Mouse (Mus musculus): ENCODE measurements around the gene Uqcrc2. TPM values are rescaled to one million over a fixed set of nuclear protein-coding genes. Genes with fewer than 3 reads are reported as not detected.

Gene Uqcrc2
- total and polyA plus RNA-seq, 3 experiments, result 155 to 318 (median 237) TPM

DNA sequence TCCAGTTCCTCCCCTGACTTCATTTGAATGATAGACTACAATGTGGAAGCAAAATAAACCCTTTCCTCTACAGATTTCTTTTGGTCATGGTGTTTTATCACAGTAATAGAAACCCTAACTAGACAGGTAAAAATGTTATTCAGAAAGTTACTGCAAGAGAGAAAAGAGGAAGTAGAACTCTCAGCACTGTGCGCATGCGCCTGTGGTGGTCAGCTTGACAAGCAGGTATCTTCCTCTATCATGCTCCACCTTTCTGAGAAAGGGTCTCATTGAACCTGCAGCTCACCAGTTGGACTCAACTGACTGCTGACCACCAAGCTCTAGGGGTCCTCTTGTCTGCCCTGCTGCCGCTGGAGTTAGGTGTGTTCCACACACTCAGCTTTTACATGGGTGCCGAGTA lies 27.1 kb downstream of the Uqcrc2 start:
- DNase-seq (ENCODE audit: extremely low read depth), result peak; percentile 56
- Histone ChIP-seq H3K36me3 (replicated peaks in 1 of 2; ENCODE audit: control insufficient read depth in 1 of 2, insufficient read depth in 1 of 2, low read length in 1 of 2) (peaks cover 27 to 44% of the 10 kb centered on the region in 2 experiments), H3K9ac (ENCODE audit: insufficient read depth, low read depth) (no peak overlapping the region), H3K4me3 (replicated peaks in 1 of 3; ENCODE audit: low read depth in 2 of 3, low read length in 2 of 3, poor library complexity in 1 of 3) (no peak overlapping the region), H3K9me3 (replicated peaks; ENCODE audit: low read length) (no peaks in the 10 kb centered on the region), H3K79me2 (replicated peaks; ENCODE audit: control insufficient read depth, extremely low read depth, insufficient read depth, poor library complexity, severe bottlenecking) (no peaks in the 10 kb centered on the region), H3K4me2 (ENCODE audit: insufficient read depth, low read depth, poor library complexity, severe bottlenecking) (no peak overlapping the region), H3K4me1 (ENCODE audit: control insufficient read depth in 1 of 2, insufficient read depth in 2 of 2) (peaks cover 0 to 9% of the 10 kb centered on the region in 2 experiments; a peak in 2 of 4 replicates), H3K27ac (ENCODE audit: insufficient read depth, low read depth) (no peak overlapping the region), H3K27me3 (replicated peaks) (no peaks in the 10 kb centered on the region)
- dilution Hi-C loops (cut with MboI; ENCODE audit: extremely low pct_ligation_motif_present, extremely low pct_unique_long_range_greater_than_20kb, low sequenced_read_pairs), result no loop called here
- in situ Hi-C loops (cut with MboI; ENCODE audit: low pct_ligation_motif_present, low pct_unique_long_range_greater_than_20kb, low sequenced_read_pairs), result no loop called here
- TF ChIP-seq PAX5 (IDR thresholded peaks at IDR 0.05; ENCODE audit: low read length) (no peak), NRF1 (IDR thresholded peaks at IDR 0.05; ENCODE audit: low read depth, low read length) (peak; percentile 85)

DNA sequence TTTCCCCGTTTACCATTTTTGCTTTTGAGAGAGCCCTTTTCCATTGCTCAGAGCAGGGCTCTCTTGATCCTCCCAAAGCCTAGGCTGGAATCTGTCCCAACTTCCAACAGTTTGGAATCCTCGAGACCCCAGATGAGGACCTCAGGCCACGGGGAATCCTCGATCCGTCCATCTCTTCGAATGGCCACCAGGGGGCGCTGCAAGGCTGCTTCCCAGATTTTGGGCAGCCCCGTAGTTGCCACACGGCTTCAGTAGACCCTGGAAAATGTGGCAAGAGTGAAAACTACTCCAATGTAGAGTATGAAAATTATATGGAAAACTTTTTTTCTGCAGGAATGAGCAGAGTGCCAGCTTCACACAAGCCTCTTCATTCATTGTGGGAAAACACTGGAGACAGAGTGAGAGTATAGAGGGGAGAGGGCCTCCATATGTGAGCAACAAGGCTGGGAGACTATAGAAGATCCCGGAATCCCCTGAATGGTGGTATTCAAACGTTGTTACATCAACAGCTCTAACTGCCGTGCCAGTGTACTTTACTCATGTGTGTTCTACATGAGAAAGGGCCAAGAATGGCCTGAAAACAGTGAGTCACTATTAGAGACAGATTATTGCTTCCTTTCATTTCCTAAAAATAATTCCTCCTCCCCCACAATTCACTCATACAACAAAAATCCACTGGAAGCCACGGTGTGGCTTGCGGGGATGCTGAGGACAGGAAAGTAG lies 35.3 kb downstream of the Uqcrc2 start, which contains the start of gene Pdzd9:
Gene Pdzd9 (minus strand): TSS at position 191 of the 723 bp plus-strand sequence.
- in situ Hi-C loops (cut with MboI; ENCODE audit: low pct_ligation_motif_present, low pct_unique_long_range_greater_than_20kb, low sequenced_read_pairs) (loop anchor here (5.0 kb wide), 3 partner anchors 57 to 157 kb away; no protein-coding TSS in a partner anchor), dilution Hi-C loops (cut with MboI; ENCODE audit: extremely low pct_ligation_motif_present, extremely low pct_unique_long_range_greater_than_20kb, low sequenced_read_pairs) (no loop called here)
- H3K4me3 ChIP-seq (replicated peaks in 1 of 3; ENCODE audit: low read depth in 2 of 3, low read length in 2 of 3, poor library complexity in 1 of 3), result no peak within 1 kb of the TSS
- no peaks in the 10 kb centered on the region for H3K9me3 ChIP-seq (replicated peaks; ENCODE audit: low read length)
- peaks cover 2% of the 10 kb centered on the region for H3K27me3 ChIP-seq (replicated peaks)
- peak within 1 kb of the TSS; percentile 16; the same call in 1 of the 2 replicates for H3K9ac ChIP-seq (ENCODE audit: insufficient read depth, low read depth)
- DNase-seq (ENCODE audit: extremely low read depth), result peak; percentile 55
- no peaks in the 10 kb centered on the region for H3K79me2 ChIP-seq (replicated peaks; ENCODE audit: control insufficient read depth, extremely low read depth, insufficient read depth, poor library complexity, severe bottlenecking)
- H3K4me1 ChIP-seq (ENCODE audit: control insufficient read depth in 1 of 2, insufficient read depth in 2 of 2), result peaks cover 0 to 7% of the 10 kb centered on the region in 2 experiments; a peak in 2 of 4 replicates
- no peak for TF ChIP-seq BHLHE40 (IDR thresholded peaks at IDR 0.05; ENCODE audit: low read depth, low read length)
- peak; percentile 68 to 90 for TF ChIP-seq CTCF (conservative IDR thresholded peaks at IDR 0.05 in 1 of 2, IDR thresholded peaks at IDR 0.05 in 1 of 2; ENCODE audit: low read depth in 2 of 2, low read length in 2 of 2)
- TF ChIP-seq JUN (IDR thresholded peaks at IDR 0.05; ENCODE audit: insufficient read depth, low read depth, low read length), result no peak
- peak; percentile 18; the same call in 1 of the 2 replicates for TF ChIP-seq ZC3H11A (IDR thresholded peaks at IDR 0.05; ENCODE audit: low read depth, low read length)
- TF ChIP-seq RAD21 (IDR thresholded peaks at IDR 0.05; ENCODE audit: low read depth, low read length), result peak; percentile 84
- peak; percentile 91 for TF ChIP-seq SMC3 (IDR thresholded peaks at IDR 0.05; ENCODE audit: low read depth, low read length)
- peak within 1 kb of the TSS; percentile 85; the same call in 1 of the 2 replicates for H3K4me2 ChIP-seq (ENCODE audit: insufficient read depth, low read depth, poor library complexity, severe bottlenecking)
- no peak within 1 kb of the TSS for H3K27ac ChIP-seq (ENCODE audit: insufficient read depth, low read depth)
- peaks cover 0 to 3% of the 10 kb centered on the region in 2 experiments for H3K36me3 ChIP-seq (replicated peaks in 1 of 2; ENCODE audit: control insufficient read depth in 1 of 2, insufficient read depth in 1 of 2, low read length in 1 of 2)

- Histone ChIP-seq H3K27ac (ENCODE audit: insufficient read depth, low read depth) (no peak overlapping the region), H3K4me2 (ENCODE audit: insufficient read depth, low read depth, poor library complexity, severe bottlenecking) (no peak overlapping the region), H3K36me3 (replicated peaks in 1 of 2; ENCODE audit: control insufficient read depth in 1 of 2, insufficient read depth in 1 of 2, low read length in 1 of 2) (peaks cover 0 to 3% of the 10 kb centered on the region in 2 experiments), H3K4me3 (replicated peaks in 1 of 3; ENCODE audit: low read depth in 2 of 3, low read length in 2 of 3, poor library complexity in 1 of 3) (no peak overlapping the region), H3K79me2 (replicated peaks; ENCODE audit: control insufficient read depth, extremely low read depth, insufficient read depth, poor library complexity, severe bottlenecking) (no peaks in the 10 kb centered on the region), H3K27me3 (replicated peaks) (peaks cover 2% of the 10 kb centered on the region), H3K4me1 (ENCODE audit: control insufficient read depth in 1 of 2, insufficient read depth in 2 of 2) (peaks cover 0 to 9% of the 10 kb centered on the region in 2 experiments; a peak in 2 of 4 replicates), H3K9ac (ENCODE audit: insufficient read depth, low read depth) (no peak overlapping the region), H3K9me3 (replicated peaks; ENCODE audit: low read length) (no peaks in the 10 kb centered on the region)
- in situ Hi-C loops (cut with MboI; ENCODE audit: low pct_ligation_motif_present, low pct_unique_long_range_greater_than_20kb, low sequenced_read_pairs) (loop anchor here (5.0 kb wide), 3 partner anchors 56 to 156 kb away; no protein-coding TSS in a partner anchor), dilution Hi-C loops (cut with MboI; ENCODE audit: extremely low pct_ligation_motif_present, extremely low pct_unique_long_range_greater_than_20kb, low sequenced_read_pairs) (no loop called here)
- TF ChIP-seq POLR2A (IDR thresholded peaks at IDR 0.05; ENCODE audit: low read depth, low read length) (no peak), GABPA (IDR thresholded peaks at IDR 0.05; ENCODE audit: insufficient replicate concordance, low read depth, low read length) (no peak), CHD1 (IDR thresholded peaks at IDR 0.05; ENCODE audit: low read depth, low read length) (no peak), CHD2 (IDR thresholded peaks at IDR 0.05; ENCODE audit: low read length) (no peak), HCFC1 (IDR thresholded peaks at IDR 0.05; ENCODE audit: low read depth, low read length) (no peak), EP300 (IDR thresholded peaks at IDR 0.05; ENCODE audit: low read length) (no peak), MAFK (IDR thresholded peaks at IDR 0.05; ENCODE audit: insufficient replicate concordance, low read length) (no peak), RAD21 (IDR thresholded peaks at IDR 0.05; ENCODE audit: low read depth, low read length) (no peak), IRF4 (IDR thresholded peaks at IDR 0.05; ENCODE audit: low read depth, low read length) (no peak), ZMIZ1 (IDR thresholded peaks at IDR 0.05; ENCODE audit: low read depth, low read length) (no peak), SMC3 (IDR thresholded peaks at IDR 0.05; ENCODE audit: low read depth, low read length) (no peak), BHLHE40 (IDR thresholded peaks at IDR 0.05; ENCODE audit: low read depth, low read length) (no peak), ELF1 (IDR thresholded peaks at IDR 0.05; ENCODE audit: low read depth, low read length) (no peak), USF2 (conservative IDR thresholded peaks at IDR 0.05; ENCODE audit: low read depth, low read length) (no peak), NELFE (IDR thresholded peaks at IDR 0.05; ENCODE audit: low read depth, low read length) (no peak), NRF1 (IDR thresholded peaks at IDR 0.05; ENCODE audit: low read depth, low read length) (no peak), TBP (conservative IDR thresholded peaks at IDR 0.05; ENCODE audit: low read depth, low read length) (no peak), JUND (conservative IDR thresholded peaks at IDR 0.05; ENCODE audit: low read depth, low read length) (no peak), MYC (IDR thresholded peaks at IDR 0.05; ENCODE audit: low read depth, low read length) (no peak), MXI1 (IDR thresholded peaks at IDR 0.05; ENCODE audit: low read depth, low read length) (no peak)
- no peak for DNase-seq (ENCODE audit: extremely low read depth)
Measured at GRCm38 (mm10) chr7:120671271-120671670, 36.3 kb downstream of the Uqcrc2 start.
